Mouse (Mus musculus) kidney, embryonic 16.5 days (tissue): ENCODE results near the gene Cntn5. TPM values are rescaled to one million over a fixed set of nuclear protein-coding genes. Genes with fewer than 3 reads are reported as not detected.
A peak's percentile ranks its signal among the peaks of the same experiment; 100 is the strongest.

Experiments
- ATAC-seq: fragments of 200-750 bp; cut with Nextera tagmentation; 2 replicates; pipeline ENCODE4 v1.8.0; 2017; ENCODE audit warnings: moderate TSS enrichment; ENCODE audit not compliant: low FRiP score, low TSS enrichment
- H3K27ac ChIP-seq: fragments of 300-500 bp; sonication (generic); 2 replicates; pipeline ENCODE4 v1.5.1; 2014; ENCODE audit warnings: low read length
- H3K27me3 ChIP-seq: fragments of 300-500 bp; sonication (generic); 2 replicates; pipeline ENCODE4 v1.6.1; 2014; ENCODE audit warnings: low read length, control low read depth, mixed read lengths; ENCODE audit not compliant: insufficient read depth
- H3K36me3 ChIP-seq: fragments of 300-500 bp; sonication (generic); 2 replicates; pipeline ENCODE4 v1.6.1; 2014; ENCODE audit warnings: low read length, control low read depth, mixed read lengths; ENCODE audit not compliant: insufficient read depth
- H3K4me1 ChIP-seq: fragments of 300-500 bp; sonication (generic); 2 replicates; pipeline ENCODE4 v1.6.1; 2014; ENCODE audit warnings: low read length, control low read depth, mixed read lengths; ENCODE audit not compliant: insufficient read depth
- H3K4me2 ChIP-seq: fragments of 300-500 bp; sonication (generic); replicated peaks from 2 replicates; pipeline ENCODE4 v1.6.1; 2014; ENCODE audit warnings: low read depth, low read length
- H3K4me3 ChIP-seq: fragments of 300-500 bp; sonication (generic); 2 replicates; pipeline ENCODE4 v1.5.1; 2014; ENCODE audit warnings: mild to moderate bottlenecking, low read length
- H3K9ac ChIP-seq: fragments of 300-500 bp; sonication (generic); replicated peaks from 2 replicates; pipeline ENCODE4 v1.6.1; 2014; ENCODE audit warnings: low read length
- H3K9me3 ChIP-seq: fragments of 300-500 bp; sonication (generic); 2 replicates; pipeline ENCODE4 v1.6.1; 2016; ENCODE audit warnings: low read length, control low read depth
- whole genome bisulfite sequencing: fragments of 180-500 bp; shearing (Covaris S2); extraction: QIAGEN DNeasy Blood & Tissue Kit; methylation state at CpG from one replicate; pipeline ENCODE4 v1.1.7; 2014; 5-methylcytosine and 5-hydroxymethylcytosine counted together
- polyA plus RNA-seq: library from polyadenylated mRNA; unstranded; fragments of >200 nt; fragmentation: Nextera tagmentation; extraction: Ambion mirVana; gene quantifications from 2 replicates; pipeline ENCODE4 v1.2.1, GENCODE M21; 2015

The Cntn5 gene
- polyA plus RNA-seq, 1 experiment from 2014 or later = 0.31 TPM

DNA sequence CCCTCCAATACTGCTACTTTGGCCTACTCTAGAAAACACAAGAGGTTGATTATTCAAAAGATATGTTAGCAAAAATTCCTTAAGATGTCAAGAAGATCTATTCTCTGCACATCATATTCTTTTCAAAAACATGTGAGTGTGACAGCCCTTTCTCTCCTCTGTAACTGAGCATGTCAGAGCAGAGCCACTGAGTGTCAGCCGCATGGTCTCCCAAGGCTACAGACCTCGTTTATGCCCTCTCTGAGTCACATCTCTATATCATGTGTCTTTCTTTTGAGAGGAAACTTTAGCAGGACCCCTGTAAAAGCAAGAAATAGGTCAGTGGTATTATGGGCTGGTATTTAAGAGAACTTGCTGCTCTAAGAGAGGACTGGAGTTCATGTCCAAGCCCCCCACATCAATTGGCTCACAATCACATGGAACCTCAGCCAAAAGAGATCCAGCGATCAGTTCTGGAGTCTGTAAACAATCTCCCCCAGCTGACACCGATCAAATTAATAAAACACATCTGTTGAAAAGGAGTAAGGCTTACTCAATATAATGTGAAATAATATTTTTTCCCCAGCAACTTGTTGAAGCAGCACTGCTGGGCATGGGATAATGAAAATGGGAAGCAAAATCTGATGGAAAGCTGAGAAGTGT is 433.0 kb downstream of the Cntn5 start:
- ATAC-seq = peak; percentile 61; the same call in 1 of the 2 replicates
- no peak overlapping the region for H3K27ac ChIP-seq

DNA sequence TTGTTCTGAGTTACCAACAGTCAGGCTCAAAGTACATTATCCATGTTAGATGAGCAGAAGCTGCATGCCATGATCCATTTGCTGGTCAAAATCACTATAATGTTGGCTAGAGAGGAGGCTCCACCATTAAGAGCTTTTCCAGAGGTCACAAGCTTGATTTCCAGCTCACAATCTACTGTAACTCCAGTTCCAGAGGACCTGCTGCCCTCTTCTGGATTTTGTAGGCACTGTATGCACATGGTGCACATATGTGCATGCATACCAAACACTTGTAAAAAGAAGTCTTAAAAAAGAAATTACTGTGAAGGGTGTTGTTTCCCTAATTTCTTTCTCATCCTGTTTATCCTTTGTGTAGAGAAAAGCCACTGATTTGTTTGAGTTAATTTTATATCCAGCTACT is 439.8 kb downstream of the Cntn5 start:
- H3K9ac ChIP-seq = no peak overlapping the region
- no peak overlapping the region for H3K4me2 ChIP-seq
- no peaks in the 10 kb centered on the region for H3K9me3 ChIP-seq
- H3K4me1 ChIP-seq = no peaks in the 10 kb centered on the region
- H3K27me3 ChIP-seq = no peaks in the 10 kb centered on the region
- no peak for ATAC-seq
- H3K4me3 ChIP-seq = no peak overlapping the region
- H3K27ac ChIP-seq = no peak overlapping the region
- no peaks in the 10 kb centered on the region for H3K36me3 ChIP-seq

More for the DNA sequence above, 433.0 kb downstream of the Cntn5 start:
- H3K4me1 ChIP-seq = no peaks in the 10 kb centered on the region
- H3K36me3 ChIP-seq = no peaks in the 10 kb centered on the region
- no peaks in the 10 kb centered on the region for H3K9me3 ChIP-seq
- H3K27me3 ChIP-seq = no peaks in the 10 kb centered on the region
- WGBS = 55% methylated on average over 4 of the region's 4 CpGs
- H3K4me2 ChIP-seq = no peak overlapping the region
- H3K4me3 ChIP-seq = no peak overlapping the region
- H3K9ac ChIP-seq = no peak overlapping the region

DNA sequence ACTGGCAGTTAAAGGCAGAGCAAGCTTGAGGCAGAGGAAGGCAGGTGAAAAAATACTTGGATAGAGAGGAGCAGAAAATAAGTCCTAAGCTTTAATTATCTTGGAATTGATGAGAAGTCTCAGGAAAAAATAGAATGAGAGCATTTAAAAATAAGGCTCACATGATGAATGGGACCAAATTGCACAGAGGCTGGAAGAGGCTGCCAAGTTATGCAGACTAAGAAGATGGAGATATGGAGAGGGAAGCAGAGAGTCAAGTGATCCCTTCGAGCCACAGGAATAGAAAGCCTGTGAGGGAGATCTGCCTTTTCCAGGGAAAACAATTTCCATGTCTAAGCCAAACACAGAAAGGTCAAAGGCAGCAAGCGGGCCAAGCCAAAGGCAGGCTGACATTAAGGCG is 446.7 kb downstream of the Cntn5 start:
- Histone ChIP-seq H3K4me3 (no peak overlapping the region), H3K27me3 (no peaks in the 10 kb centered on the region), H3K9ac (no peak overlapping the region), H3K27ac (no peak overlapping the region), H3K9me3 (no peaks in the 10 kb centered on the region), H3K4me2 (no peak overlapping the region), H3K4me1 (no peaks in the 10 kb centered on the region), H3K36me3 (no peaks in the 10 kb centered on the region)
- ATAC-seq = no peak
- 35% methylated on average over 3 of the region's 3 CpGs for WGBS

DNA sequence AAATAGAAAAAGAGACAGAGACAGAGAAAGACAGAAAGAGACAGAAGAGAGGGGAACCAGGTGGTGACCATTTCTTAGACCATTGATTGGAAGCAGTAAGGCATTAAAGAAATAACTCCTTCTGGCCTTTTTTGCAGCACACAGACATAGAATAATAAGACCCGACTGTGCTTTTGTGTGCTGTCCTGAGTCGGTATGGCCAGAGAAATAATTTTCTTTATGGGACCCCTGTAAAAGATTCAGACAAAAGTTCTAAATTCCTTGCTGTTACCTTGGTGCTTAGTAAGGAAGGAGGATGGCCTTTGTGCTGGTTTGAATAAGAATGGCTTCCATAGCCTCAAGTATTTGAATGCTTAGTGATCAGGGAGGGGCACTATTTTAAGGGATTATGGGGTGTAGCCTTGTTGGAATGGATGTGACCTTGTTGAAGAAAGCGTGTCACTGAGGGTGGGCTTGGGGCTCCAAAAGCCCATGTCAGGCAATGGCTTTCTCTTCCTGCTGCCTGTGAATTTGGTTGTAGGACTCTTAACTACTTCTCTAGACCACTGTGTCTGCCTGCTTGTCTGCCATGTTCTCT is 455.5 kb downstream of the Cntn5 start:
- no peak overlapping the region for H3K4me3 ChIP-seq
- no peaks in the 10 kb centered on the region for H3K36me3 ChIP-seq
- no peaks in the 10 kb centered on the region for H3K27me3 ChIP-seq
- 77% methylated on average over 3 of the region's 3 CpGs for WGBS
- H3K4me1 ChIP-seq = no peaks in the 10 kb centered on the region
- no peaks in the 10 kb centered on the region for H3K9me3 ChIP-seq
- no peak overlapping the region for H3K27ac ChIP-seq
- H3K4me2 ChIP-seq = no peak overlapping the region
- no peak for ATAC-seq
- no peak overlapping the region for H3K9ac ChIP-seq

DNA sequence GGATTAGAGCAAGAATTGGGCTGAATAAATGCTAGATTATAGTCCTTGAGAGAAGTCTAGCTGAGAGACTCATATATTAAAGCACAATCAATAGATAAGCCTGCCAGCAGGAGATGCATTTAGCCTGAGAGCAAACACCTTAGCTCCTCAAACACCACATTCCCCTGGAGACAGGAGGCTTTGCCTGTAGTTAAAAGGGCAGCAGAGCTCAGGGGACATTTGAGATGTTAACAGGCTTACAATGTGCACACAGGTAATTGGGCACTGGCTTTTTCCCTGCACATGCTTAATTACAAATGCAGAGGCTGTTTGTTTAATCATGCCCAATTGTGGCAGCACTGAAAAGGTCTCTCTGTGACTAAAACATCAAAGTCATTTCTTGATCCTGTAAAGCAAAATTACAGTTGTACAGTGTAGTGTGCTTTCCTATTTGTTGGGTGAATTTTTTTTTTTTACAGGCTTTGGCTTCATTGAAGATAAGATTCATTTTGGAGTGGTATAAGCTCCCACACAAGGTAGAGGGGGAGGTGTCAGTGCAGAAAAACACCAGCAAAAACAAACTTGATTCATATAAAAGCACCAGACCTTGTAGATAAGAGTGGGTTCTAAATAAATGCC is 457.2 kb downstream of the Cntn5 start:
- Histone ChIP-seq H3K9me3 (no peaks in the 10 kb centered on the region), H3K36me3 (no peaks in the 10 kb centered on the region), H3K27ac (no peak overlapping the region), H3K9ac (no peak overlapping the region), H3K27me3 (no peaks in the 10 kb centered on the region), H3K4me1 (no peaks in the 10 kb centered on the region), H3K4me3 (no peak overlapping the region), H3K4me2 (no peak overlapping the region)
- ATAC-seq = no peak

DNA sequence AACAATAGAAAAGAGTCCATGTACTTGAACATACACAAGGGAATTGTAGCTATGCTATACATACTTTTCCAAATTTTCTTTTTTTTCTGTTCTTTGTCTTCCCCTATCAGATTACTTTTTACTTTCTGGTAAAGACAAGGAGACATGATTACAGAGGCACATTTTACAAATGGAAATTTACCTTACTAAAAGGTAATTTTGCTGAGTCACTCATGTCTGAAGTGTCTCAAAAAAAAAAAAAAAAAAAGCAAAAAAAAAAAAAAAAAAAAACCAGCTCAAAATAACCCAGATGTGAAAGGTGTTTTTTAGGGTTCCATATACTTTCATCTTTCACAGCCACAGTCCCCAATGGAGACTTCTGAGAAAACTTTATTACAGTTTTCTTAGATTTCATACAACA is 492.5 kb downstream of the Cntn5 start:
- no peaks in the 10 kb centered on the region for H3K9me3 ChIP-seq
- no peaks in the 10 kb centered on the region for H3K36me3 ChIP-seq
- no peak overlapping the region for H3K4me2 ChIP-seq
- no peak overlapping the region for H3K27ac ChIP-seq
- no peaks in the 10 kb centered on the region for H3K27me3 ChIP-seq
- no peak overlapping the region for H3K4me3 ChIP-seq
- H3K9ac ChIP-seq = no peak overlapping the region
- no peaks in the 10 kb centered on the region for H3K4me1 ChIP-seq
- ATAC-seq = no peak

DNA sequence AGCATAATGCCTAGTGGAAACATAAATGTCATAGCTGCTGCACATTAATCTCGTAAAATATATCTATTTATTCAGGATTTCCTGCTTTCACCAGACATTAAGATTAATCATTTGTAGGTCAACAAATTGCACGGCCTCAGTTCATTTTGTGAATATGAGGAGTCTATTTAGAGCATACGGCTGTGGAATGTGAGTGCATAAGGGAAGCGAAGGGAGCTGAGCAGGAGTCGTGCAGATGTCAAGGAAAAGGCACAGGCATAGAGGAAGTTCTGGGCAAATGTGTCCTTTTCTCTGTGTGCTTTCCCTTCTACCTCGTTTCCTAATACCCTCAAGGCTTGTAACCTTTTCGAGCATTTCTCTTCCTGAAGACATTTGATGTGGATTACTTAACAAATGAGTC is 504.5 kb downstream of the Cntn5 start:
- 32% methylated on average over 7 of the region's 7 CpGs for WGBS
- H3K36me3 ChIP-seq = no peaks in the 10 kb centered on the region
- no peaks in the 10 kb centered on the region for H3K9me3 ChIP-seq
- peak overlapping the region; percentile 19 for H3K27ac ChIP-seq
- H3K4me2 ChIP-seq = no peak overlapping the region
- 0 out of 2 replicates have a peak, but pooled peaks cover 5% of the 10 kb centered on the region for H3K4me1 ChIP-seq
- ATAC-seq = peak; percentile 86
- H3K4me3 ChIP-seq = no peak overlapping the region
- no peak overlapping the region for H3K9ac ChIP-seq
- H3K27me3 ChIP-seq = no peaks in the 10 kb centered on the region

DNA sequence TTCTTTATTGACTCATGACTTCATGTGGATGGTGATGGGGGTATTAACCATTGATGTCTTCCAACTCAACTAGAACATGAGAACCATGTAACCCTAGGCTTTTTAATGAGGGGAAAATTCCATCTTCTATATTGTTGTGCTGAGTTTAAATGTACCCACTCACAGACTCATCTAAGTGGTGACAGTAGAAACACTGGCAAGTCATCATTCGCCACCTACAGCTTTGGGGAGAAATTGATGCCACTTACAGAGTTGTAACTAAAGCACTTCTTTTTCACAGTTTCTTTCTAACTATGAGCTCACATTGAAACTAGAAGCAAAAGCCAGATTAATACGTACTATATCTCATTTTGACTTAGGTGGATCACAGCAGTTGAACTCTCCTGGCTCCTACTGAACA is 514.7 kb downstream of the Cntn5 start:
- Histone ChIP-seq H3K4me2 (no peak overlapping the region), H3K9ac (no peak overlapping the region), H3K4me1 (no peaks in the 10 kb centered on the region), H3K4me3 (no peak overlapping the region), H3K9me3 (no peaks in the 10 kb centered on the region), H3K36me3 (no peaks in the 10 kb centered on the region), H3K27me3 (no peaks in the 10 kb centered on the region), H3K27ac (no peak overlapping the region)
- no peak for ATAC-seq
- WGBS = 86% methylated on average over 2 of the region's 2 CpGs

DNA sequence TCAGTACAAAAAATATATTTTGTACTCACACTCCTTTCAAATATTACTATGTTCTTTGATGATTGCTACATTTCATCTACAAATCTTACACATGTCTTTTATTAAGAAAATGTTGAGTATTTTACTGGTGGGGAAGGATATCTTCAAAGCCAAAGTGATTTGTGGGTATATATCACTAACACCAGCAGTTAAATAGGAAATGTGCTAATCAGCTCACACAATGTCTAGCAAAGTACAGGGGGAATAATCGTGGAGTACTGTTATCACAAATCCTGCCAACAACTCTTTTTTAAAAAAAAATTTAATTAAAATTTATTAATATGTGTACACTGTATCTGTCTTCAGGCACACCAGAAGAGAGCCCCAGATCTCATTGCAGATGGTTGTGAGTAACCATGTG is 520.1 kb downstream of the Cntn5 start:
- H3K4me1 ChIP-seq = no peaks in the 10 kb centered on the region
- H3K27ac ChIP-seq = no peak overlapping the region
- no peaks in the 10 kb centered on the region for H3K36me3 ChIP-seq
- H3K4me3 ChIP-seq = no peak overlapping the region
- 59% methylated on average over 1 of the region's 1 CpGs for WGBS
- no peaks in the 10 kb centered on the region for H3K9me3 ChIP-seq
- H3K27me3 ChIP-seq = no peaks in the 10 kb centered on the region
- no peak overlapping the region for H3K9ac ChIP-seq
- ATAC-seq = no peak
- no peak overlapping the region for H3K4me2 ChIP-seq

DNA sequence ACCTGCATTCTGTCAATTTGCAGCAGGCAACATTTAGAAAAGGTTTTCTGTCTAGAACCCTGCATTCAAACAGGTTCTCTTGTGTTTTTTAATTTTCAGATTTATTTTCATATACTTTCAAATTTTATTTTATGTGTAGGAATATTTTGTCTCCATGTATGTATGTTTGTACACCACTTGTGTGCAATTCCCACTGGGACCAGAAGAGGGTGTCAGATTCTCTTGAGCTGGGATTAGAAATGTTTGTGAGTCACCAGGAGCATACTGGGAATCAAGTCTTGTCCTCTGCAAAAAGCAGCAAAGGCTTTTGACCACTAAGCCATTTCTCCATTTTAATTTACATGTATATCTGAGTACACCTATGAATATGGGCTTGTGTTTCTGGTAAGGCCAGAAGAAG is 521.4 kb downstream of the Cntn5 start:
- H3K4me3 ChIP-seq = no peak overlapping the region
- no peaks in the 10 kb centered on the region for H3K9me3 ChIP-seq
- no peak overlapping the region for H3K4me2 ChIP-seq
- H3K36me3 ChIP-seq = no peaks in the 10 kb centered on the region
- no peaks in the 10 kb centered on the region for H3K27me3 ChIP-seq
- H3K4me1 ChIP-seq = no peaks in the 10 kb centered on the region
- H3K27ac ChIP-seq = no peak overlapping the region
- no peak overlapping the region for H3K9ac ChIP-seq
- ATAC-seq = no peak
